Mouse (Mus musculus) neural tube, embryonic 11.5 days (tissue): ENCODE data around the gene Mrpl27. TPM values are rescaled to one million over a fixed set of nuclear protein-coding genes. Genes with fewer than 3 reads are reported as not detected.
"Not testable (repeated sequence)": the region's sequence is repeated elsewhere in the genome, so short reads cannot be mapped to it uniquely, and the experiment has no call there.

ENCODE experiments used
- ATAC-seq: fragments of 200-750 bp; cut with Nextera tagmentation; 2 replicates; pipeline ENCODE4 v1.8.0; 2017; ENCODE audit warnings: moderate number of reproducible peaks, mild to moderate bottlenecking, moderate TSS enrichment, moderate library complexity; ENCODE audit not compliant: insufficient read depth, low FRiP score, low TSS enrichment
- DNase-seq: peaks from one replicate; pipeline ENCODE4 v3.0.0-alpha.2; 2015; ENCODE audit warnings: low spot score
- H3K27ac ChIP-seq: fragments of 300-500 bp; sonication (generic); 2 replicates; pipeline ENCODE4 v1.5.1; 2014; ENCODE audit warnings: low read depth, mild to moderate bottlenecking, low read length
- H3K27me3 ChIP-seq: fragments of 300-500 bp; sonication (generic); 2 replicates; pipeline ENCODE4 v1.6.1; 2014; ENCODE audit warnings: mild to moderate bottlenecking, low read length, mixed read lengths; ENCODE audit not compliant: control insufficient read depth, insufficient read depth
- H3K36me3 ChIP-seq: fragments of 300-500 bp; sonication (generic); 2 replicates; pipeline ENCODE4 v1.6.1; 2014; ENCODE audit warnings: mild to moderate bottlenecking, low read length, moderate library complexity, mixed read lengths; ENCODE audit not compliant: control insufficient read depth, insufficient read depth
- H3K4me1 ChIP-seq: fragments of 300-500 bp; sonication (generic); 2 replicates; pipeline ENCODE4 v1.6.1; 2014; ENCODE audit warnings: low read length, mixed read lengths; ENCODE audit not compliant: control insufficient read depth, insufficient read depth
- H3K4me2 ChIP-seq: fragments of 300-500 bp; sonication (generic); 2 replicates; pipeline ENCODE4 v1.6.1; 2014; ENCODE audit warnings: low read depth, mild to moderate bottlenecking, moderate library complexity
- H3K4me3 ChIP-seq: fragments of 300-500 bp; sonication (generic); 2 replicates; pipeline ENCODE4 v1.5.1; 2014; ENCODE audit warnings: low read depth, low read length
- H3K9ac ChIP-seq: fragments of 300-500 bp; sonication (generic); 2 replicates; pipeline ENCODE4 v1.6.1; 2014; ENCODE audit warnings: mild to moderate bottlenecking, low read length
- H3K9me3 ChIP-seq: fragments of 300-500 bp; sonication (generic); 2 replicates; pipeline ENCODE4 v1.6.1; 2016; ENCODE audit warnings: low read length; ENCODE audit not compliant: control insufficient read depth
- WGBS: fragments of 180-500 bp; shearing (Covaris S2); extraction: QIAGEN DNeasy Blood & Tissue Kit; methylation state at CpG from one replicate; pipeline ENCODE4 v1.1.7; 2014; 5-methylcytosine and 5-hydroxymethylcytosine counted together
- polyA plus RNA-seq: library from polyadenylated mRNA; unstranded; fragments of >200 nt; fragmentation: Nextera tagmentation; extraction: Ambion mirVana; gene quantifications from 2 replicates; pipeline ENCODE4 v1.2.1, GENCODE M21; 2014

Gene Mrpl27
- polyA plus RNA-seq, 1 experiment from 2014 or later: 118 TPM

DNA sequence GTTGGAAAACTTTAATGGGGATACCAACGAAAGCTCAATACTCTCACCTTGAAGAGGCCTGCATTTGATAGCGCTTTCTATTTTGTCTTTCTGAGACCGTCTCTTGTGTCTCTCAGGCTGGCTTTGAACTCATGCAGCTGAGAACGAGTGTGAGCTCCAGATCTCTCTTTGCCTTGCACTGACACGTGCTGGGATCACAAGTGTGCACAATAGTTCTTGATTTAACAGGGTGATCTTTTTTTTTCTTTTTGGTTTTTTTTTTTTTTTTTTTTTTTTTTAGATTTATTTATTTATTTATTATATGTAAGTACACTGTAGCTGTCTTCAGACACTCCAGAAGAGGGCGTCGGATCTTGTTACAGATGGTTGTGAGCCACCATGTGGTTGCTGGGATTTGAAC, 2.3 kb upstream of the Mrpl27 start:
- not testable (repeated sequence) for ATAC-seq, H3K27ac ChIP-seq, H3K4me1 ChIP-seq, DNase-seq, H3K9ac ChIP-seq, H3K27me3 ChIP-seq, H3K4me3 ChIP-seq, H3K4me2 ChIP-seq, H3K9me3 ChIP-seq
- H3K36me3 ChIP-seq: peaks cover 12% of the 10 kb centered on the region
- WGBS: 91% methylated on average over 5 of the region's 7 CpGs

DNA sequence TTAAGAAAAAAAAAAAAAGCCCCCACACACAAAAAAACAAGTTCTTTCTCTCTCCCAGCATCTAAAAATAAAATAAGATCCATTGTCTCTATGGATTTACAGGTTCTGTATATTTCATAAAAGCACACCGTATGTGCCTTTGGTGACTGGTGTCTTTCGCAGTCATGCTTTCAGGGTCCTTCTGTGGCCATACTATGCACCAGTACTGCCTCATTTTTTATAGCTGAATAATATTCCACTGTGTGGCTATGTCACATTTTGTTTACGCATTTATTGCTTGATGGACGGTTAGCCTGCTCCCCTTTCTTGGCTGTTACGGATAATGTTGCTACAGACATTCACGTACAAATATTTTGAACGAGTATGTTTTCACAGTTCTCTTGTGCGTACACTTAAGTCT, 594 bp upstream of the Mrpl27 start:
- Histone ChIP-seq H3K27me3 (no peaks in the 10 kb centered on the region), H3K9me3 (no peaks in the 10 kb centered on the region), H3K36me3 (peaks cover 2% of the 10 kb centered on the region), H3K4me3 (peak overlapping the region; percentile 64), H3K4me1 (no peaks in the 10 kb centered on the region), H3K9ac (peak overlapping the region; percentile 73; the same call in 1 of the 2 replicates), H3K27ac (no peak overlapping the region), H3K4me2 (peak overlapping the region; percentile 77)
- DNase-seq: no peak
- no peak for ATAC-seq
- 50% methylated on average over 8 of the region's 8 CpGs for WGBS

DNA sequence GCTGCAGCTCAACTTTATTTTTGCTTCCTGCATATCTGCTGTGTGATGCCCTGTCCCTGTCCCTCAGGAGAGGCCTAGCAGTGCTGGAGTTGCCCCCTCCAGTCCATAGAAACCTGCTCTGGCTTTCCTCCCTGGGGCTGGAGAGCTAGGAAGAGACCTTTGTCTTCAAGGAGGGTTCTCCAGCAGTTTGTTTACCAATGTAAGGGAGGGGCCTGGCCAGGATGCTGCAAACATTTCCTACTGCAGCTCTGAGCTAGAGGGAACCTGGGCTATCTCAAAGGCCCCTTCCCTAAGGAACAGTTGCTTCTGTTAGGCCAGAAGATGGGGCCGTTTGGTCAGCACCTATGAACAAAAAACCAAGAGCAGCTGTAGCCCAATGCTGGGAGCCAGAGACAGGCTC, 7.8 kb downstream of the Mrpl27 start:
- no peak for ATAC-seq
- H3K4me2 ChIP-seq: no peak overlapping the region
- H3K36me3 ChIP-seq: peaks cover 14% of the 10 kb centered on the region
- no peaks in the 10 kb centered on the region for H3K9me3 ChIP-seq
- H3K27ac ChIP-seq: no peak overlapping the region
- no peaks in the 10 kb centered on the region for H3K4me1 ChIP-seq
- WGBS: 50% methylated on average over 1 of the region's 1 CpGs
- H3K4me3 ChIP-seq: no peak overlapping the region
- H3K9ac ChIP-seq: no peak overlapping the region
- no peaks in the 10 kb centered on the region for H3K27me3 ChIP-seq
- no peak for DNase-seq

DNA sequence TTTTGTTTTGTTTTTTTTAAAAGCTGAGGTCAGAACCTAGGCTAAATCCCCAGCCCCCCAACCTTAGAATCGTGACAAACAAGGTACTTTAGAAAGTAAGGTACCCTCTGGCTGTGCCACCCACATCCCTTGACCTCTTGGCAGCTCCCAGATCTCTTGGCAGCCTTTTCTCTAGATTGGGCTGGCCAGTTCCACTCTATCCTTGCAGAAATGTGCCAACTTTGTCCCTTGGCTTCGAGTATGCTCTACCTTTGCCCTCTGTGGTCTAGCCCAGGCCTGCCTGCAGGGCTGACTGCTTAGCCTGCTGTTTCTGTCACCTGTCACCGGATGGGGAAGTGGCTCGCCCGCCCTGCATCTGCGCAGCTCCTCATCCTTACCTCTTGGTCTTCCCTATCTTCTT, 11.7 kb downstream of the Mrpl27 start:
- H3K9me3 ChIP-seq: no peaks in the 10 kb centered on the region
- H3K27me3 ChIP-seq: no peaks in the 10 kb centered on the region
- H3K4me1 ChIP-seq: no peaks in the 10 kb centered on the region
- no peak overlapping the region for H3K4me3 ChIP-seq
- ATAC-seq (no peak), DNase-seq (no peak)
- WGBS: 95% methylated on average over 6 of the region's 6 CpGs
- no peak overlapping the region for H3K4me2 ChIP-seq
- H3K36me3 ChIP-seq: peaks cover 24% of the 10 kb centered on the region
- no peak overlapping the region for H3K27ac ChIP-seq
- no peak overlapping the region for H3K9ac ChIP-seq

DNA sequence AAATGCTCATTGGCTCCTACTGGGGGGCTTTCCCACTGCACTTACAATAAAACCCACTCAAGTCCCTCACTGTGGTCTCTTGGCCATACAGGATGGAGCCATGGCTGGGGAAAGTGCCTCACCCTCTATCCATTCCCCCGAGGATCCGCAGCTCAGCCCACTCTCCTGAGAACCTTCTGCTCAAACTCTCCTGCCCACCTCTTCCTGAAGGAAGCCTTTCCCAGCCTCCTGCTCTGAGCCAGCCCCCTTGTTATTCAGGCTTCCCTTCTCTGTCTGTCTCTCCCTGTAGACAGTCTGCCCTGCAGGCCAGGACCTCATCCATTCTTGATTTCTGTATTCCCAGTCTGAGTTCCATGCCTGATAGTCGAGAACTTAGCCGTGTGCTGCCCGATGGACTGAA, 21.4 kb downstream of the Mrpl27 start:
- Histone ChIP-seq H3K9me3 (no peaks in the 10 kb centered on the region), H3K36me3 (peaks cover 3% of the 10 kb centered on the region), H3K4me1 (peaks cover 11% of the 10 kb centered on the region), H3K4me3 (no peak overlapping the region), H3K27me3 (no peaks in the 10 kb centered on the region), H3K4me2 (no peak overlapping the region), H3K27ac (no peak overlapping the region), H3K9ac (no peak overlapping the region)
- WGBS: 85% methylated on average over 5 of the region's 5 CpGs
- DNase-seq (no peak), ATAC-seq (no peak)

DNA sequence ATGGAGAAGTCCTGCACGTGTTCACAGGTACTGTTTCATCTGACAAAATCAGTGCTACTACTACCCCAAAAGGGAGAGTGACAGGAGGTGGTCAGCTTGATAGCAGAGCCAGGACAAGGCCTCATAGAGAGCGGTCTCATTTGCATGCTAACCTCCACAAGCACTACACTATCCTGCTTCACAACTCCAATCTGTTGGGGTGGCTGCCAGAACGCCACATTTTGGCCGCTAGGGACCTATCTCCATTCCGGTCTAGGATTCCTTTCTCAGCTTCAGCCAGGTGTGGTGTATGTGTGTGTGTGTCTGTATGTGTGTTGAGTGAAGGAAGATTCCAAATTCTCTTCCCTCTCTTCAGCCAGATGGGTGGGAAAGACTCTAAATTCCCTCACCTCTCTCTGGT, 21.9 kb downstream of the Mrpl27 start:
- Histone ChIP-seq H3K27ac (no peak overlapping the region), H3K9me3 (no peaks in the 10 kb centered on the region), H3K4me2 (no peak overlapping the region), H3K27me3 (no peaks in the 10 kb centered on the region), H3K9ac (no peak overlapping the region), H3K36me3 (peaks cover under 1% of the 10 kb centered on the region; the same call in 1 of the 2 replicates), H3K4me3 (no peak overlapping the region), H3K4me1 (peaks cover 11% of the 10 kb centered on the region)
- ATAC-seq (no peak), DNase-seq (no peak)
- WGBS: 79% methylated on average over 5 of the region's 5 CpGs

DNA sequence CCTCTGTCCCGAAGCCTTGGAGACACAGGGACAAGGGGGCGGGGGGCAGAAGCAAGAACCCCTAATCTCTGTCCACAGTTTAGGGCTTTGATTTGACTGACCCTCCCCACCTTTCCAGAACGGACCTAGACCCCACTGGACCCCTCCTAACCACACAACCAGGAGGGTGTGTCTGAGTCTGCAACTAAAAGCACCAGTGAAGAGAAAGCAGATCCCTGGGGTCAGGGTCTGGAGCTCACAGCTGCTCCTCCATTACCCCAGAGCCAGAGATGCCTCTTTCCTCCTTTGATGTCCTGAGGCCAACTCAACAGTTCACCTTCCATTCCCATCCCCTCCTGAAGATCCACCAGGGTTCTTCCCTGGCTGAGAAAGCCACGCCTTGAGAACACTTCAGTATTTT, 22.7 kb downstream of the Mrpl27 start:
- peak overlapping the region; percentile 94 for H3K4me3 ChIP-seq
- H3K4me1 ChIP-seq: peaks cover 11% of the 10 kb centered on the region
- peak overlapping the region; percentile 83 for H3K4me2 ChIP-seq
- peak overlapping the region; percentile 97 for H3K9ac ChIP-seq
- ATAC-seq (no peak), DNase-seq (no peak)
- H3K9me3 ChIP-seq: no peaks in the 10 kb centered on the region
- no peaks in the 10 kb centered on the region; the same call in 1 of the 2 replicates for H3K36me3 ChIP-seq
- H3K27me3 ChIP-seq: no peaks in the 10 kb centered on the region
- WGBS: 36% methylated on average over 4 of the region's 4 CpGs
- no peak overlapping the region for H3K27ac ChIP-seq

DNA sequence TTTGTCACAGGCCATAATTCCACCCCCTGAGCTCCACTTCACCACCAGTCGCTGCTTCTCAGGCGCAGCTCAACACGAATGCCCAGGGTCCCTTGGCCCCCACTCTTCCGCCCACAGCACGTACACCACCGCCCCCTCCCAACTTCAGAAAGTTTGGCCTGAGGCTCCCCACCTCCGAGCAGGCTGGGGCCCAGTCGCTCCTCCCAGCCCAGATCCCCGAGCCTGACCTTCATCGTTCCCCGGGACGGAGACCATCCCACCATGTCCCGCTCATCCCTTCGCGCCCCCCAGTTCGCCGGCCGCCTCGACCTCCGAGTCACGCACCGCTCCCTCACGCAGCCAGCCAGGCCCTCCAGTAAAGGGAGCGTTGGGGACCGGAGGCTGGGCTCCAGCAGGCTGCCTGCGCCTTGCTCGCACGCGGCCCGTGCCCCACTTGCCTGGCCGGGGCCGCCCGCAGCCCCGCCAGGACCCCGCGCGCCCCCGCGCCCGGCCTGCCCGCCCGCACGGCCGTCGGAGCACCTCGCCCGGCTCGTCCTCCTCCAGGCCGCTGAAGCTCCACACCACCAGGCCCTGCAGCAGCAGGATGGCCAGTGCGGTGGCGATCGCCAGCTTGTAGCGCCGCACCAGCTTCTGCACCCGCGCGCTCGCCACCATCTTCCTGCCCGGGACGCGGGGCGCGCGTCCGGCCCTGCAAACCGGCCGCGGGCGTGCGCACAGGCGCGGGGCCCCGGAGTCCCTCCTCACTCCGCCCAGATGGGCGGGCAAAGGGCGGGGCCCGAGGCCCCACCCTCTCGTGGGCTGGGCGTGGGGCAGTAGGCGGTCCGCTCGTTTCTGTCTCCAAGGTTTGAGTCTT, 23.4 kb downstream of the Mrpl27 start, which contains the start of gene Xylt2:
Gene Xylt2 (minus strand): TSS at position 762 of the 853 bp plus-strand sequence.
- under 1% methylated on average over 75 of the region's 82 CpGs for WGBS
- peak within 1 kb of the TSS; percentile 97 for H3K9ac ChIP-seq
- H3K27ac ChIP-seq: peak within 1 kb of the TSS; percentile 89
- H3K27me3 ChIP-seq: no peaks in the 10 kb centered on the region
- peak within 1 kb of the TSS; percentile 94 for H3K4me3 ChIP-seq
- DNase-seq (peak; percentile 98), ATAC-seq (peak; percentile 94)
- H3K4me2 ChIP-seq: peak within 1 kb of the TSS; percentile 83
- peaks cover 11% of the 10 kb centered on the region for H3K4me1 ChIP-seq
- H3K36me3 ChIP-seq: no peaks in the 10 kb centered on the region; the same call in 1 of the 2 replicates
- H3K9me3 ChIP-seq: no peaks in the 10 kb centered on the region
